Mouse (Mus musculus): ENCODE data around the gene Itfg2. TPM values are rescaled to one million over a fixed set of nuclear protein-coding genes. Genes with fewer than 3 reads are reported as not detected.

Gene Itfg2
- total RNA-seq (2014; rRNA removed) (33.7 and 80.8 TPM in 2 replicates), polyA plus RNA-seq (2015; fragmentation: Nextera tagmentation; extraction: Ambion mirVana) (34.0 and 34.1 TPM in 2 replicates)

GRCm38 (mm10) chr6:128424269-128425019 lies at the start of gene Itfg2:
Itfg2 (minus strand) TSS chr6:128424931.
- peak within 1 kb of the TSS; percentile 61 for H3K9ac ChIP-seq (replicated peaks; ENCODE audit: low read length)

GRCm38 (mm10) chr6:128474112-128474511 lies 49.4 kb upstream of the Itfg2 start:
- H3K27me3 ChIP-seq (ENCODE audit: insufficient read depth, low read length) = no peaks in the 10 kb centered on the region
- ATAC-seq (no peak), DNase-seq (ENCODE audit: low spot score) (no peak)
- WGBS = 92% methylated on average over 6 of the region's 6 CpGs
- no peaks in the 10 kb centered on the region for H3K36me3 ChIP-seq (ENCODE audit: insufficient read depth, low read length)
- H3K9me3 ChIP-seq (ENCODE audit: low read length) = no peaks in the 10 kb centered on the region
- H3K27ac ChIP-seq = no peak overlapping the region
- no peak overlapping the region for H3K9ac ChIP-seq (replicated peaks; ENCODE audit: low read length)
- TF ChIP-seq CTCF (IDR thresholded peaks at IDR 0.05; ENCODE audit: low read depth) = no peak
- H3K4me3 ChIP-seq (ENCODE audit: low read length) = no peak overlapping the region
- no peaks in the 10 kb centered on the region for H3K4me1 ChIP-seq (ENCODE audit: insufficient read depth, low read length)
- no peak overlapping the region for H3K4me2 ChIP-seq (ENCODE audit: low read depth, low read length)

More at GRCm38 (mm10) chr6:128424269-128425019, at the start of gene Itfg2:
- peak within 1 kb of the TSS; percentile 45 for H3K4me3 ChIP-seq (ENCODE audit: low read length)
- TF ChIP-seq CTCF (IDR thresholded peaks at IDR 0.05; ENCODE audit: low read depth) = peak; percentile 10; the same call in 1 of the 2 replicates
- peak; percentile 99 for DNase-seq (ENCODE audit: low spot score)
- H3K4me1 ChIP-seq (ENCODE audit: insufficient read depth, low read length) = no peaks in the 10 kb centered on the region
- ATAC-seq = peak; percentile 97
- WGBS = under 1% methylated on average over 42 of the region's 42 CpGs
- H3K36me3 ChIP-seq (ENCODE audit: insufficient read depth, low read length) = no peaks in the 10 kb centered on the region
- H3K4me2 ChIP-seq (ENCODE audit: low read depth, low read length) = peak within 1 kb of the TSS; percentile 71
- H3K27me3 ChIP-seq (ENCODE audit: insufficient read depth, low read length) = no peaks in the 10 kb centered on the region
- H3K27ac ChIP-seq = peak within 1 kb of the TSS; percentile 97
- no peaks in the 10 kb centered on the region for H3K9me3 ChIP-seq (ENCODE audit: low read length)

- Histone ChIP-seq H3K4me2 (ENCODE audit: low read depth, low read length) (no peak overlapping the region), H3K9ac (replicated peaks; ENCODE audit: low read length) (no peak overlapping the region), H3K27me3 (ENCODE audit: insufficient read depth, low read length) (no peaks in the 10 kb centered on the region), H3K36me3 (ENCODE audit: insufficient read depth, low read length) (no peaks in the 10 kb centered on the region), H3K9me3 (ENCODE audit: low read length) (no peaks in the 10 kb centered on the region), H3K4me1 (ENCODE audit: insufficient read depth, low read length) (no peaks in the 10 kb centered on the region), H3K4me3 (ENCODE audit: low read length) (no peak overlapping the region), H3K27ac (no peak overlapping the region)
- DNase-seq (ENCODE audit: low spot score) (no peak), ATAC-seq (no peak)
- 6% methylated on average over 11 of the region's 12 CpGs for WGBS
- peak; percentile 41 for TF ChIP-seq CTCF (IDR thresholded peaks at IDR 0.05; ENCODE audit: low read depth)
These were observed 44.7 kb upstream of the Itfg2 start for GRCm38 (mm10) chr6:128469451-128469850.

- H3K36me3 ChIP-seq (ENCODE audit: insufficient read depth, low read length) = no peaks in the 10 kb centered on the region
- 0 out of 2 replicates have a peak, but pooled peaks have one; percentile 17 for TF ChIP-seq CTCF (IDR thresholded peaks at IDR 0.05; ENCODE audit: low read depth)
These were observed 42.6 kb upstream of the Itfg2 start for GRCm38 (mm10) chr6:128467298-128467697.

GRCm38 (mm10) chr6:128466563-128466962 lies 41.8 kb upstream of the Itfg2 start:
- TF ChIP-seq CTCF (IDR thresholded peaks at IDR 0.05; ENCODE audit: low read depth) = no peak
- no peak for DNase-seq (ENCODE audit: low spot score)
- Histone ChIP-seq H3K36me3 (ENCODE audit: insufficient read depth, low read length) (no peaks in the 10 kb centered on the region), H3K4me1 (ENCODE audit: insufficient read depth, low read length) (no peaks in the 10 kb centered on the region), H3K4me3 (ENCODE audit: low read length) (no peak overlapping the region), H3K27me3 (ENCODE audit: insufficient read depth, low read length) (no peaks in the 10 kb centered on the region), H3K4me2 (ENCODE audit: low read depth, low read length) (no peak overlapping the region), H3K9me3 (ENCODE audit: low read length) (no peaks in the 10 kb centered on the region), H3K9ac (replicated peaks; ENCODE audit: low read length) (no peak overlapping the region), H3K27ac (no peak overlapping the region)
- ATAC-seq = no peak
- 61% methylated on average over 3 of the region's 3 CpGs for WGBS

More at GRCm38 (mm10) chr6:128467298-128467697, 42.6 kb upstream of the Itfg2 start:
- H3K4me1 ChIP-seq (ENCODE audit: insufficient read depth, low read length) = no peaks in the 10 kb centered on the region
- H3K4me2 ChIP-seq (ENCODE audit: low read depth, low read length) = no peak overlapping the region
- no peak overlapping the region for H3K9ac ChIP-seq (replicated peaks; ENCODE audit: low read length)
- no peak overlapping the region for H3K4me3 ChIP-seq (ENCODE audit: low read length)
- H3K9me3 ChIP-seq (ENCODE audit: low read length) = no peaks in the 10 kb centered on the region
- 51% methylated on average over 2 of the region's 2 CpGs for WGBS
- no peak overlapping the region for H3K27ac ChIP-seq
- H3K27me3 ChIP-seq (ENCODE audit: insufficient read depth, low read length) = no peaks in the 10 kb centered on the region
- peak; percentile 9 for DNase-seq (ENCODE audit: low spot score)
- no peak for ATAC-seq

- H3K4me3 ChIP-seq (ENCODE audit: low read length) = no peak overlapping the region
- H3K4me2 ChIP-seq (ENCODE audit: low read depth, low read length) = no peak overlapping the region
- no peaks in the 10 kb centered on the region for H3K4me1 ChIP-seq (ENCODE audit: insufficient read depth, low read length)
- H3K36me3 ChIP-seq (ENCODE audit: insufficient read depth, low read length) = no peaks in the 10 kb centered on the region
- no peak for TF ChIP-seq CTCF (IDR thresholded peaks at IDR 0.05; ENCODE audit: low read depth)
- no peak for DNase-seq (ENCODE audit: low spot score)
- H3K9me3 ChIP-seq (ENCODE audit: low read length) = no peaks in the 10 kb centered on the region
- ATAC-seq = no peak
- no peaks in the 10 kb centered on the region for H3K27me3 ChIP-seq (ENCODE audit: insufficient read depth, low read length)
- H3K9ac ChIP-seq (replicated peaks; ENCODE audit: low read length) = no peak overlapping the region
- H3K27ac ChIP-seq = no peak overlapping the region
- WGBS = 38% methylated on average over 7 of the region's 7 CpGs
These were observed 41.3 kb upstream of the Itfg2 start for GRCm38 (mm10) chr6:128466043-128466442.

- no peaks in the 10 kb centered on the region for H3K4me1 ChIP-seq (ENCODE audit: insufficient read depth, low read length)
- no peaks in the 10 kb centered on the region for H3K36me3 ChIP-seq (ENCODE audit: insufficient read depth, low read length)
- H3K27ac ChIP-seq = no peak overlapping the region
- ATAC-seq (no peak), DNase-seq (ENCODE audit: low spot score) (no peak)
- H3K4me2 ChIP-seq (ENCODE audit: low read depth, low read length) = no peak overlapping the region
- no peaks in the 10 kb centered on the region for H3K9me3 ChIP-seq (ENCODE audit: low read length)
- TF ChIP-seq CTCF (IDR thresholded peaks at IDR 0.05; ENCODE audit: low read depth) = no peak
- H3K4me3 ChIP-seq (ENCODE audit: low read length) = no peak overlapping the region
- H3K27me3 ChIP-seq (ENCODE audit: insufficient read depth, low read length) = no peaks in the 10 kb centered on the region
- 86% methylated on average over 4 of the region's 4 CpGs for WGBS
- no peak overlapping the region for H3K9ac ChIP-seq (replicated peaks; ENCODE audit: low read length)
These were observed 40.3 kb upstream of the Itfg2 start for GRCm38 (mm10) chr6:128464996-128465395.
